Mouse (Mus musculus) heart, embryonic 14.5 days (tissue): ENCODE measurements around the gene Mob3a. TPM values are rescaled to one million over a fixed set of nuclear protein-coding genes. Genes with fewer than 3 reads are reported as not detected.
A peak's percentile ranks its signal among the peaks of the same experiment; 100 is the strongest.

Source experiments
- ATAC-seq: fragments of 200-750 bp; cut with Nextera tagmentation; 2 replicates; pipeline ENCODE4 v1.8.0; 2017; ENCODE audit warnings: low read depth, moderate TSS enrichment; ENCODE audit not compliant: insufficient number of reproducible peaks, insufficient read depth, low FRiP score
- H3K27ac ChIP-seq, 2 experiments: fragments of 200-500 bp in 1 of 2; fragments of 300-500 bp in 1 of 2; sonication (generic) in 1 of 2; replicated peaks in 1 of 2; 2 replicates each; pipeline ENCODE4 v1.5.1; 2012 to 2014; ENCODE audit warnings: low read depth in 2 of 2, low read length in 2 of 2, control low read depth in 1 of 2, mild to moderate bottlenecking in 1 of 2, mixed read lengths in 1 of 2; ENCODE audit not compliant: control insufficient read depth in 1 of 2, insufficient read depth in 1 of 2
- H3K27me3 ChIP-seq: fragments of 300-500 bp; sonication (generic); 2 replicates; pipeline ENCODE4 v1.6.1; 2014; ENCODE audit warnings: mild to moderate bottlenecking, low read length, control low read depth; ENCODE audit not compliant: control insufficient read depth, insufficient read depth
- H3K36me3 ChIP-seq: fragments of 300-500 bp; sonication (generic); 2 replicates; pipeline ENCODE4 v1.6.1; 2014; ENCODE audit warnings: mild to moderate bottlenecking, control low read depth, low read length, mixed read lengths; ENCODE audit not compliant: control insufficient read depth, insufficient read depth
- H3K4me1 ChIP-seq, 2 experiments: fragments of 200-500 bp in 1 of 2; fragments of 300-500 bp in 1 of 2; sonication (generic) in 1 of 2; 2 replicates each; pipeline ENCODE4 v1.6.1; 2012 to 2014; ENCODE audit warnings: low read length in 2 of 2, control low read depth in 1 of 2, mixed read lengths in 1 of 2; ENCODE audit not compliant: control insufficient read depth in 2 of 2, insufficient read depth in 2 of 2
- H3K4me2 ChIP-seq: fragments of 300-500 bp; sonication (generic); 2 replicates; pipeline ENCODE4 v1.6.1; 2014; ENCODE audit warnings: mild to moderate bottlenecking, low read length
- H3K4me3 ChIP-seq, 2 experiments: fragments of 200-500 bp in 1 of 2; fragments of 300-500 bp in 1 of 2; sonication (generic) in 1 of 2; 2 replicates each; pipeline ENCODE4 v1.5.1; 2012 to 2014; ENCODE audit warnings: low read length in 2 of 2, mild to moderate bottlenecking in 2 of 2, control low read depth in 1 of 2, low read depth in 1 of 2, moderate library complexity in 1 of 2; ENCODE audit not compliant: control insufficient read depth in 1 of 2, insufficient read depth in 1 of 2
- H3K9ac ChIP-seq: fragments of 300-500 bp; sonication (generic); 2 replicates; pipeline ENCODE4 v1.6.1; 2014; ENCODE audit warnings: mild to moderate bottlenecking, low read length
- H3K9me3 ChIP-seq: fragments of 300-500 bp; sonication (generic); 2 replicates; pipeline ENCODE4 v1.6.1; 2016; ENCODE audit warnings: low read length, control low read depth; ENCODE audit not compliant: control insufficient read depth
- WGBS: fragments of 180-500 bp; shearing (Covaris S2); extraction: QIAGEN DNeasy Blood & Tissue Kit; methylation state at CpG from one replicate; pipeline ENCODE4 v1.1.7; 2014; 5-methylcytosine and 5-hydroxymethylcytosine counted together
- polyA plus RNA-seq: library from polyadenylated mRNA; unstranded; fragments of >200 nt; fragmentation: Nextera tagmentation; extraction: Ambion mirVana; gene quantifications from 2 replicates; pipeline ENCODE4 v1.2.1, GENCODE M21; 2014

Mob3a gene
- polyA plus RNA-seq, 1 experiment from 2014 or later = 22.3 TPM

DNA sequence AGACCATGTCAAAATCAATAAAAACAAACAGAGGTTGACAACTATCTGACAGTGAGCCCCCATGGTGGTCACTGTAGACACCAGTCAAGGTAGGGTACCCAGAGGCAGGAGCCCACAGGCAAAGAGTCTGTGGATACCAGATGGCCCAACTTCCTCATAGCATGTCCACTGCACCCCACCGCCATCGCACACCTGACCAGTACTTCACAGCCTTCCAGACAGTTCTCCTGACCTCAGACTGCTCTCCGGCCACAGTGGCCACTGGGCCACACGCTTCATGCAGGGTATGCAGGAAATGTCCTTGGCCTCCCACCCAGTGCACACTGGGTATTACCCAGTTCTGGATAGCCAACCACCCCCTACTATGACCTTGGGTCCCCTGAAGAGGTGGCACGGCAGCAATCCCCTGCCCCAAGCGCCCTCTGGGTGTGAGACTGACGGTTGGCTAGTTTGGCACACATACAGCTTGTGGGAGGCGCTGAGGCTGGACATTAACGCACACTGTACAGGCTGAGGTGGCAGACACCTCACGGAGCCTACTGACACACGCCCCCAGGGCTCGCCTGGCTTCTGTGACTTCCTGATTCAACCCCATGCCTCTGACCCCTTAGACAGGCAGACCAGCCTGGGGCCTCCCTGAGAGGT is 8.3 kb downstream of the Mob3a start:
- no peak for ATAC-seq
- Histone ChIP-seq H3K4me1 (peaks cover 0 to 13% of the 10 kb centered on the region in 2 experiments; a peak in 1 of 4 replicates), H3K27ac (no peak overlapping the region), H3K9ac (no peak overlapping the region), H3K27me3 (no peaks in the 10 kb centered on the region), H3K36me3 (peaks cover 51% of the 10 kb centered on the region), H3K4me3 (no peak overlapping the region), H3K9me3 (no peaks in the 10 kb centered on the region), H3K4me2 (no peak overlapping the region)
- 85% methylated on average over 12 of the region's 12 CpGs for WGBS

DNA sequence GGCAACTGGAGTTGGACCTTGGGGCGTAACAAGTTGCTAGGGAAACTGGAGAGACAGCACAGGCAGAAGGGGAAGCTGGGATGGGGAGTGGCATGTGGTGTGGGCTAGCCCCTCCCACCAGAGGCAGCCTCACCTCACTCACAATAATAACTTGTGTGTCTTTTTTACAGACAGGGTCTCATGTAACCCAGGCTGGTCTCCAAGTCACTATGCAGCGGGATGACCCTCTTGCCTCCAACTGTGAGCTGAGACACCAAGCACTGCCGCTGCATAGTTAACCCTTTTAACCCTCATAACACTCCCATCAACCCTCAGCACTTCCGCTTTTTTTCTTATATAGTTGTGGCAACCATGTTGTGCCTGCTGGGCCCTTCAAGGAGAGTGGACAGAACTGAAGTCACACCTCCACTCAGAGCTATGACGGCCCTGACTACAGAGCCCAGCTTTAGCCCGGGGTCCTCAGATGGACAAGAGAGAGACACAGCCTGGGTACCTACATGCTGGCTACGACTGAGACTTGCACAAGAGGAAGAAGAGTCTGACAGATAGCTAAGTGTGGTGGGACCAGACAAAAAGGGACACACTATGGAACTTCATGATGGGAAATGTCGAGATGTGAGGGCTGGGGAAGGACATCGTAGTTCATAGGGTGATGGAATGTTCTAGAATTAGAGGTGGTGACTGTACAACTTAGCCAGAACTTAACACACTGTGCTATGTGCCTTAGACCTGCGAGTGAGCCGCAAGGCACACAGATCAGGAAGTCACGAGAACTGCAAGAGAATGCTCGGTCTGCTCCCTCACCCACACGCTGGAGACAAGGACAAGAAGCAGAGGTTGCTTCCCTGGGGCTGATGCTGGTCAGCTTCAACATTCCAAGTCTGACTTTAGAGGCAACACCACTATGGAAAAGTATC is 9.3 kb downstream of the Mob3a start:
- no peak overlapping the region for H3K9ac ChIP-seq
- H3K4me3 ChIP-seq = no peak overlapping the region
- H3K36me3 ChIP-seq = peaks cover 51% of the 10 kb centered on the region
- H3K27me3 ChIP-seq = no peaks in the 10 kb centered on the region
- peaks cover 0 to 8% of the 10 kb centered on the region in 2 experiments; a peak in 1 of 4 replicates for H3K4me1 ChIP-seq
- 0 out of 4 replicates have a peak overlapping the region, but pooled peaks of 1 of the 2 experiments have one; percentile 24 for H3K27ac ChIP-seq
- H3K9me3 ChIP-seq = no peaks in the 10 kb centered on the region
- WGBS = 77% methylated on average over 14 of the region's 14 CpGs
- no peak for ATAC-seq
- no peak overlapping the region for H3K4me2 ChIP-seq

DNA sequence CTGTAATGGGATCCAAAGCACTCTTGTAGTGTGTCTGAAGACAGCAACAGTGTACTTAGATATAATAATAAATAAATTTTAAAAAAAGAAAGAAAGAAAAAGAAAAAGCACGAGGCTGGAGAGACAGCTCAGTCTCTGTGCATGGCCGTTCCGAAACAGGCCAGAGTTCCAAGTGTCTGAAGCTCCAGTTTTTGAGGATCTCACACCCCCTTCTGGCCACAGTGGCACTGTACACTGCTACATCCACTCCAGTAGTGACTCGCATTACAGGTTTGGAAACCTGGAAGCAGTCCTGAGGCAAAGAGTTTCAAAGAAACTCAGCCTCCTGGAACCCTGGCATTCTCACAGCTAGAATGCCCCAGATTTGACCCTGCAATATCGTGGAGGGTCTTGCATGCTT is 13.9 kb downstream of the Mob3a start:
- H3K9ac ChIP-seq = no peak overlapping the region
- peak; percentile 37; the same call in 1 of the 2 replicates for ATAC-seq
- H3K4me1 ChIP-seq = no peaks in the 10 kb centered on the region
- no peak overlapping the region for H3K27ac ChIP-seq
- whole genome bisulfite sequencing = 46% methylated on average over 5 of the region's 5 CpGs
- H3K4me3 ChIP-seq = no peak overlapping the region
- H3K9me3 ChIP-seq = no peaks in the 10 kb centered on the region
- peaks cover 74% of the 10 kb centered on the region for H3K36me3 ChIP-seq
- H3K27me3 ChIP-seq = no peaks in the 10 kb centered on the region
- H3K4me2 ChIP-seq = no peak overlapping the region

DNA sequence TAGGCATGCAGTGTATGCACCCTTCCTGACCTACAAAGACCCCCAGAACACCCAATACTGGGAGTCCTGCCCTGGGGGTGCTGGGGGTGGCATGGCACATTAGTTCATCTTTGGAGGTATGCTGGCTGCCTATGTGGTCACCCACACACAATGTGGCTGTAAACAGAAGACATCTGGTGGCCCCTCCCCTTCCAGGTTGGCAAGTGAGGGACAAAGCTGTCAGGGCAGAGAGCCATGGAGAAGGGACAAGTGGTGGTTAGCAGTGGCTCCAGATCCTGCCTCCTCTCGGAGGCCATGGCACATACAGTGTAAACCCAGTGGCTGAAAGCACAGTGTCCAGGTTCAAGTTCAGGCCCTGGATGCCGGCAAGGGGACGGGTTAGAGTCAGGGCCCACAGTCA is 15.2 kb downstream of the Mob3a start:
- ATAC-seq = no peak
- Histone ChIP-seq H3K9ac (no peak overlapping the region), H3K36me3 (peaks cover 76% of the 10 kb centered on the region), H3K4me3 (no peak overlapping the region), H3K27me3 (no peaks in the 10 kb centered on the region), H3K4me1 (no peaks in the 10 kb centered on the region), H3K9me3 (no peaks in the 10 kb centered on the region), H3K4me2 (no peak overlapping the region), H3K27ac (no peak overlapping the region)
- 93% methylated on average over 3 of the region's 3 CpGs for WGBS

DNA sequence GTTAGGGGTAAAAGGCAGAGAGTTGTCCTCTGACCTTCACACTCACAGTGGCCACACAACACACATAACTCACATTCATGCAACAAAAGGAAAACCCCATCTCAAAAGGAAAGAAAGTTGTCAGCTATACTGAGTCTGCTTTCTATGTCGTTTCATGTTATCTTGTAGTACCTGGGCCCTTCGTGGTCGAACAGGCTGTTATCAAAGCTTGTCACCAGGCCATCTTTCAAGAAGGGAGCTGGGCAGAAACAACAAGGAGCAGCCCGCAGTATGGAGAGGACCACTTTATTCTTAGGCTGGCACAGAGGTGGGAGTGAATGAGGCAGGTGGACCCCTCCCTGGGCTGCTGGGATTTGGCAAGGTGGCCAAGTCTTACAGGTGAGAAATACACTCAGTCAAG is 16.8 kb downstream of the Mob3a start:
- H3K9ac ChIP-seq = no peak overlapping the region
- peaks cover 60% of the 10 kb centered on the region for H3K36me3 ChIP-seq
- no peak for ATAC-seq
- no peak overlapping the region for H3K27ac ChIP-seq
- H3K9me3 ChIP-seq = no peaks in the 10 kb centered on the region
- peaks cover 2 to 3% of the 10 kb centered on the region in 2 experiments; a peak in 1 of 4 replicates for H3K4me1 ChIP-seq
- no peaks in the 10 kb centered on the region for H3K27me3 ChIP-seq
- WGBS = 23% methylated on average over 4 of the region's 4 CpGs
- H3K4me2 ChIP-seq = no peak overlapping the region
- no peak overlapping the region for H3K4me3 ChIP-seq

- H3K27me3 ChIP-seq = no peaks in the 10 kb centered on the region
- no peak overlapping the region for H3K4me3 ChIP-seq
- ATAC-seq = no peak
- peaks cover 8 to 9% of the 10 kb centered on the region in 2 experiments for H3K4me1 ChIP-seq
- no peak overlapping the region for H3K4me2 ChIP-seq
- H3K9ac ChIP-seq = no peak overlapping the region
- WGBS = 59% methylated on average over 6 of the region's 6 CpGs
- no peak overlapping the region for H3K27ac ChIP-seq
- H3K9me3 ChIP-seq = no peaks in the 10 kb centered on the region
- H3K36me3 ChIP-seq = peaks cover 52% of the 10 kb centered on the region
Observed at GRCm38 (mm10) chr10:80684214-80684613, 17.6 kb downstream of the Mob3a start.

- H3K36me3 ChIP-seq = peaks cover 47% of the 10 kb centered on the region
- H3K9me3 ChIP-seq = no peaks in the 10 kb centered on the region
- 100% methylated on average over 1 of the region's 1 CpGs for WGBS
- H3K27ac ChIP-seq = no peak overlapping the region
- H3K9ac ChIP-seq = no peak overlapping the region
- H3K4me1 ChIP-seq = peaks cover 14 to 15% of the 10 kb centered on the region in 2 experiments
- no peak overlapping the region for H3K4me3 ChIP-seq
- ATAC-seq = no peak
- H3K27me3 ChIP-seq = no peaks in the 10 kb centered on the region
- H3K4me2 ChIP-seq = no peak overlapping the region
Observed at GRCm38 (mm10) chr10:80683647-80684046, 18.1 kb downstream of the Mob3a start.
